Mouse (Mus musculus) retina, adult 2 months (tissue): ENCODE results near the gene Mapt.
"Not testable (repeated sequence)": the region's sequence is repeated elsewhere in the genome, so short reads cannot be mapped to it uniquely, and the experiment has no call there.

Source experiments
- DNase-seq: peaks from one replicate; pipeline ENCODE4 v3.0.0-alpha.2; 2012; ENCODE audit warnings: low read depth, low spot score

Gene Mapt

DNA sequence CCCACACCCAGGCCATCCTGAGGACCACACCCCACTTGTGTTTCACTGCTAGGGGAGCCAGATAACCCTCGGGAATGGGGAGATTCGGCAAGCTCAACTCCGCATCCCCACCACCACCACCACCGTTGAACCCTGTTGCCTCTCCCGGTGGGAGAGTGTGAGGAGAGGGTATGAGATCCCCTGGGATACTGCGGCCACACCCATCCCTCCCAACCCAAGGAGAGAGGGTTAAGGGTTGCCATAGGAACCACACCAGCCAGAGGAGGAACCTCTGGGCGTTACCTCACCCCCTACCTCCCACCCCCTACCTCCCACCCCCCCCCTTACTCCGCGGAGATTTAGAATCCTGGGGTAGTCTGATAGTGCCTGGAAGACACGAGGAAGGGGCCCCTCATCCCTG lies 1.9 kb downstream of the Mapt start:
- no peak for DNase-seq

DNA sequence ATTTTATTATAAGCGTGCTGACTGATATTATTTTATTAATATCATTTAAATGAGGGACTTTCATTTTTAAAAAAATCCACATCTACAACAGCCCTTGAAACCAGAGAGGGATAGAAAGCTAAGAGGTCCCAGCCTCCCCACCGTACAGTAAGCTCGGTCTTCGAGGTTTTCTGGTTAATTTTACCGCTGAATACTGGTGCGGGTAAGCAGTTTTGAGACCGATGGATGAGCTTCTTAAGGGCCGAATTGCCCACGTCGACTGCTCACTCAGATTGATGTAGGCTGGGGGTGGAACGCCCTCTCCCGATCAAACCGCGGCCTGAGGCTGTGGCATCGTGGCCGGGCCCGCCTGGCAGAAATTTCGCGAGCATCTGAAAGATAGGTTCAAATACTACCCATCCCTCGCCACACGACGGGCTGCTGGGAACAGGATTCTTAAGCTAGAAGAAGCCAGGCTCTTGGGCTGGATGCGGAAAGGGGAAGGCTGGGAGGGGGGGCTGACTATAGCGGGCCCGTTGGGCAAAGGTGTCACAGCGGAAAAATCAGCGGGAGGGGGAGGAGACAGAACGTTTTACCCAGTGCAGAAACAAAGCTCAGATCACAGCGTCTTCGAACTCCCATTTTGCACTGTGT lies 2.5 kb downstream of the Mapt start:
- DNase-seq = no peak

DNA sequence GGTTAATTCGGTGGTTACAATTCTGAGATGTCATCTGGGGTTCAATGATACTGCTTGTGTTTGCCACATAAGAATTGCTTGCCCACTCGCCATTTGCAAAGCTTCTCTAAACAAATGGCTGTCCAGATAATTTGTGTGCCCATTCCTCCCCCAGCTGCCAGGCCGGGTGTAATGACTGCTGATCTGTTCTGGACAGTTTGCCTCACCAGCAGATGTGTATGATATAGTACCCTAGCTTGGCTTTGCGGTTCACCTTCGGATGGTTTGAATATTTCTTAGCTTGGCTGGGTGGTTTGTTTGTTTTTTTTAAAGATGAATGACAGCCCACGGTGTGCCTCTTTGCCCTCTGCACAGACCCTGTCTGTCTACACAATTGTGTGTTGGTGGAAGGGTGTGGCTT lies 3.5 kb downstream of the Mapt start:
- no peak for DNase-seq

DNA sequence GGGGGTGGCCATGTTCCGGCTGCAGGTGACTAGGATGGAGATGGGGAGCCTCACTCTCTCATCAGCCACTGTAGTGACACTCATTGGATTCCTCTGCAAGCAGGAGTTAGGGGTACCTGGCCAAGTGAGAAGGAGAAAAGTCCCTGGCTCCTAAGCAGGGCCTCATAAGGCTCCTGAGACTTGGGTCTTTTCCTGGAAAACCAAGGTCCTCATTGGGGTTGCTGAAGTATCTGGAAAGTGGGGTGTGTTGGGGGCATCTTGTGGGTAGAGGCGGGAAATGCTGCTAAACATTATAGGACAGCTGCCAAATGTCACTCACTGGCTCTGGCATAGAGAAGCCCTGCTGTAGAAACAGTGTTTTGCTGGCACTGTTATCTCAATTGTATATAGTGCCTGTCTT lies 4.7 kb downstream of the Mapt start:
- DNase-seq = no peak

GRCm38 (mm10) chr11:104237226-104237625 lies 6.0 kb downstream of the Mapt start:
- no peak for DNase-seq

DNA sequence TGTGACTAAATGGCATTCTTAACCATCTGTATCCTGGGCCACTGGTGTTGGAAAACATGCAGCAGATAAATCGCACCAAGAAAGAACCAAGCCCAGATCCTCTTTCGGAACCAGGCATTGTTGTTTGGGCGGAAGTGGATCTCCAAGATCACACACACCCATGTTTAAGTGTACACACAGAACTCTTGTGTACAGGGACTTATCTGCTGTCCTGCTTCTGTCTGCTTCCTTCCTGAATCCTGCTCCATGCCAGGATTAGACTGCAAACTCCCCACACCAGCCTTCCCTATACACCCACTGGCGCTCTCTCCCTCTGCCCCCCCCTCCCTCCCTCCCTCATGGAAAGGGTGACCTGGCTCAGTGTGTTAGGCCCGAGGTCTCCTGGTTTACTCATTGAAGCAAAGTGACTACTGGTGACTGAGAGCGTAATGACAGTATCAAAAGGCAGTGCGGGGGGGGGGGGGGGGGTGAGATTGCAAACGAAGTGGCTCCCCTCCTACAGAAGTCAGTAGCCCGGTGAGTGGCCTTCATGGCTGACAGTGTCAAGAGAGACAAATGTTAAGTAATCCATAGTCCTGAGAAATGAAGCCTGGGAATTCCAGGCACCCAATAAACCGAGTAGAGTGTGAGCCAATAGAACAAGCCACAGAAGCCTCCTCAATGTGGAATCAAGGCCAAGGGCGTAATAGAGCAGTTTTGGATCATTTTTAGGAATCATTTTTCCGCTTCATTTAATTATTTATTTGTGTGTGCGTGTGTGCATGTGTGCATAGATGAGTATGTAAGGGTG lies 7.0 kb downstream of the Mapt start:
- DNase-seq = no peak

DNA sequence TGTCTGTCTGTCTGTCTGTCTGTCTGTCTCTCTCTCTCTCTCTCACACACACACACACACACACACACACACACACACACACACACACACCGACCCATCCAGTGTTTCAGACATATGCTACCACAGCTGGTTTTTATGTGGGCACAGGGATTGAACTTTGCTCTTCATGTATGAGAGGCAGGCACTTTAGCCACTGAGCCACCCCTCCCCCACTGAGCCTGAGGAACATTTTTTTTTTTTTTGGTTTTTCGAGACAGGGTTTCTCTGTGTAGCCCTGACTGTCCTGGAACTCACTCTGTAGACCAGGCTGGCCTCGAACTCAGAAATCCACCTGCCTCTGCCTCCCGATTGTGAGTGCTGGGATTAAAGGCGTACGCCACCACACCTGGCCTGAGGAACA lies 14.3 kb downstream of the Mapt start:
- DNase-seq = not testable (repeated sequence)

GRCm38 (mm10) chr11:104246171-104246694 lies 15.0 kb downstream of the Mapt start:
- DNase-seq = no peak

DNA sequence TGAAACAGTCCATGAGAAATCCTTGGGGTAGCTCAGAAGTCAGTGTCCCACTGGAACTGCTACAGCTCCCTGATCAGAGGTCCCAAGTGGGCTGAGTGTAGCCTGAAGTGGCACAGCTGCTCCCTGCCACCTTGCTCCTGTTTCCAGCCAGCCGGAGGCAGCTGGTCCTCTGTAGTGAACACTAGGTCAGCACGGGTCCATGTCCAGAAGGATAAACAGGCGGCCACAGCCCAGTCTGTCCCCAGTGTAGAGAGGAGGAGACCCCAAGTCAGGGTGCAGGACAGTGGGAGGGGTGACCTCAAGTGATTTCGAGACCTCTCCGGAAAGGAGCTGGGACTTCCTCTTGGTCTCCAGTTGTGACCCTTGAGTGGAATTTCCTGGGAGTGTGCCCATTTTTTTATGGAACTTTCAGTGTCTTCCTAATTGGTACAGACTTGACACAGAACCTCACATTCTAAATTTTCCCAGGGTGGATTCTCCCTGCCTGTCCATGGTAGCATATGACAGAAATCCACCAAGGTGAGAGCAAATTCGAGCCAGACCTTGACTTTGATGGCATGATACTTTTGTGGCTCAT lies 16.0 kb downstream of the Mapt start:
- DNase-seq = no peak

DNA sequence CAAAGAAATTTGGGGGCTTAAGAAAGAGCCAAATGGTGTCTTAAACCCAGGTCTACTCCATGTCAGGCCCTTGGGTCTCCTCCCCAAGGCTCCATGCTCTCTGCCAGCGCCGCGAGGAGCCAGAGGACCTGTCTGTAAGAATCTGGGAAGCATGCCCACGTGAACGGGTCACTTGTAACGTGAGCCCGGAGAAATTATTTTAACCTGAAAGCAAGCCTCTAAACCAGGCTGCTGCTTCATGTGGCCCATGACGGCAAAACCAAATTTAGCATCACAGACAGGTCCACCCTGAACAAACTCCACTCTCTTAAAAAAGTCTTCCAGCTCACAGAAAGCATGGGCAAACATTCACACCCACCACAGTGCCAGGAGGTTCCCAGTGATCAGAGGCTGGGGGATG lies 18.2 kb downstream of the Mapt start:
- DNase-seq = no peak

DNA sequence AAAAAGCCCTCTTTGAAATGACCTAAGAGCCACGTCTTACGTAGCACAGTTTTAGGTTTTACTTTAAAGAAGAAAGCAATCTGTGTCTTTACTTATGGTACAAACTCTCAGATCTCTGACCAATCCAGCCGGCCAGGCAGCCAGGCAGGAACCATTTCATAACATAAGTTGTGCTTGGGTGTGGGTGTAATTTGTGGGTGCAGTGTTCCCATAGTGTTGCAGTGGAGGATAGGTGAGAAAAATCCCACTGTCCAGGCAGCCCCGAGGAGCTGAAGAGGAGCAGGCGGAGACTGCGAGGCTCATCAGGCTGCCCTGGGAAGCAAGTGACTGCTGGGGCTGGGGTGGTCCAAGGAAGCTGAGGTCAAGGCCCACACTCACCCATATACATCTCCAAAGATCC lies 19.9 kb downstream of the Mapt start:
- DNase-seq = no peak

DNA sequence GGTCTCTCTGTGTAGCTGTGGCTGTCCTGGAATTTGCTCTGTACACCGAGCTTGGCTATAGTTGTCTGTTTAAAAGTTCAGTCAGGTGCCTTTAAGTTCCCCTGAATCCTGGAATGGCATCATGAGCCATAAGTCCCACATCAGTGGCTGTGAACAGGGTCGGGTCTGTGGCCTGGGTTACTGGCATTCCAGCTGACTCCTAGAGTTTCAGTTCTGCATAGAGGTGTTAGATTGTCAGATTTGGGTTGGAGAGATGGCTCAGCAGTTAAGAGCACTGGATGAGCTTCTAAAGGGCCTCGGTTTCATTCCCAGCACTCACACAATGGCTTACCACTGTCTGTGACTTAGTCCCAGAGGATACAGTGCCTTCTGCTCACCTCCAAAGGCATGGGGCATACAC lies 20.9 kb downstream of the Mapt start:
- DNase-seq = no peak

DNA sequence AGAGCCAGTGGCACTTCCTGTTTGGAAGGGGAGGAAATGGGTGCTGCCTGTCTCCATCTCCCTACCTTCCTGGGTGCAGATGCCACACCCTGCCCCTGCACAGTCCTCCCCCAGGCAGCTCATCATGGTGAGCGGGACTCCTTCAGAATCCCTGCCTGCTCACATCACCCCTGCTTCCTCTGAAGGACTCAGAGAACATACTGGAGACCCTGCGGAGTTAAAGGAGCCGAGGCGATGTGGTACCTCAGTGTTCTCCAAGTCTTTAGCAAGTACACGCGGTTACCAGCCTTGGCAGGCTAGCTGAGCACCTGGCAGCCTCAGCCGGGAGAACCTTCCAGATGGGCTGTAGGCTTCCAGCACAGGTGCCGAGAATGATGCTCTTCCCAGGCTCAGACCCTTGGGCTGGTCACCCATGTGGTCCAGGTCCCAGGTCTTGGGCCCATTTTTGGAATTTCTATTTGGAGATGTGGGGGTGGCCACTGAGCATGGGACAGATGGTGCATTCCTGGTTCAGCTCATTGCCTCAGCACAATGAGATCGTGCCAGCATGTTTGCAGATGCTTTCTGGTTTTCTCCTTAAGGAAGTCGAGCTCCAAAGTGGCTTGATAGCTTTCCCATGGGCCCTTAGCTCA lies 23.3 kb downstream of the Mapt start:
- DNase-seq = no peak

DNA sequence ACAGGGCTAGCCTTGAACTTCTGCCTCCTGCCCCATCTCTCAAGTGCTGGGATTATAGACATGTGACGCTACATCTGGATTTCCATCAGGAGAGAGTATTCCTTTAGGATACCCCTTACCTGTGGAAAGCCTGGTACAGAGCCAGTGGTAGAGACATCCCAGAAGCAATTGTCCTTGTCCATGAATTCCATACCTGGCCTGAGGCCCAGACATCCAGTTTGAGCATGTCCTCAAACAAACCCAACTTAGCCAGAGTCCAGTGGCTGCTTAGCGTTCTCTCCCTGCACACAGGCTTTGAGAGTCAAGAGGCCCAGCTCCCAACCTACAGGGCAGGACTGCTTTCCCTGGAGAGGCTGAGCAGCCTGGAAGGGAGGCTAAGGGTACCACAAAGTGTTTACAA lies 25.0 kb downstream of the Mapt start:
- DNase-seq = no peak

GRCm38 (mm10) chr11:104258991-104259390 lies 27.8 kb downstream of the Mapt start:
- no peak for DNase-seq

GRCm38 (mm10) chr11:104264683-104265082 lies 33.5 kb downstream of the Mapt start:
- DNase-seq = no peak

- DNase-seq = no peak
Observed at GRCm38 (mm10) chr11:104265669-104266068, 34.5 kb downstream of the Mapt start.

- no peak for DNase-seq
Observed at GRCm38 (mm10) chr11:104267380-104267779, 36.2 kb downstream of the Mapt start.

DNA sequence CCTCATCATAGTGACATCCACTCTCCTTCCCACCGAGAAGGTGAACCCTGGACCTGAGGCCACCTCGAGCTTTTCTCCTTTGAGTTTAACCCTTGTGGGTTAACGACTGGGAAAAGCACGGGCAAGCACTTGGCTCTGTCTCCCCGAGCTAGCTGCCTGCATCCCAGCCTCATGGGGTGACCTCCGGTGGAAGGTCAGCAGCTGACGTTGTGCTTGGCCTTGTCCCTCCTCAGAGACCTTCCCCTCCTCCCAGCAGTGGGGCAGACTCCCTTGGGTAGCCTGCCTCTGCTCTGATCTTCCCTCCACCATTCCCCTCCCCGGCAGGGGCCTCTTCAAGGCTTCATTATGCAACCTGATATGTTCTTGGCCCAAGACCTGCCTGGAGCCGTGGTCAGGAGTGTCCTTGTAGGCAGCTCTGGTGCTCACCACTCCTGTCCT lies 38.2 kb downstream of the Mapt start:
- DNase-seq = no peak

DNA sequence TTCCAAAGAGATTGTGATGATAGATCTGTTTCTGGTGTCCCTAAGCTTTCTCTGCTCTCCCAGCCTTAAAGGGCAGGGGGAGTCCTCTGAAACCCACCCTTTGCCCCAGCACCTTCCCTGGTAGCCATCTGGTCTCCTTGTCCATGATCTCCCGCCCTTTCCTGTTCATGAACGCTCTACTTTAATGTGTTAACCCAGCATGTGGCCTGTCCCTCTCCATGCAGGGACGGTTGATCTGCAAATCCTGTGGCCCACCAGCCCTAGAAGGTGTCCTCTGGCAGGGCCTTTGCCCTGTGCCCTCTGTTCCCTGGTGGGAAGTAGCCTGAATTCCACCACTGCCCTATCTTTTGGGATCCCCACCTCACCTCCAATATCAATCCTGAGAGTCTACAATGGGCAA lies 39.3 kb downstream of the Mapt start:
- DNase-seq = no peak

DNA sequence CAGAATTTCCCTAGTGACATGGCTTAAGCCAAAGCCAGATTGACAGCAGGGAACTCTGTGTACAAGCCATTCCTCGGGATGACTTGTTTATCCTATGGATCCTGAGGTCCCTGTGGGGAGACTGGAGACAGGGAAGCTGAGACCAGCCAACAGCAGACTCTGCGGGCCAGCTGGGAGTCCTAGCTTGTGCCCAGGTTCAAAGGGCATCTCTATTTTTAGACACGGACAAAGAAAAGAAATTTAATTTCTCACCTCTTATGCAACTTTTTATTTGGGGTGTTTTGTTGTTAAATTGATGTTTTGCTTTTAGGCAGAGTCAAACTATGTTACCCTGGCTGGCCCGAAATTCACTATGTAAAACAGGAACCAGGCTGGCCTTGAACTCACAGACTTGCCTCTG lies 39.7 kb downstream of the Mapt start:
- no peak for DNase-seq

DNA sequence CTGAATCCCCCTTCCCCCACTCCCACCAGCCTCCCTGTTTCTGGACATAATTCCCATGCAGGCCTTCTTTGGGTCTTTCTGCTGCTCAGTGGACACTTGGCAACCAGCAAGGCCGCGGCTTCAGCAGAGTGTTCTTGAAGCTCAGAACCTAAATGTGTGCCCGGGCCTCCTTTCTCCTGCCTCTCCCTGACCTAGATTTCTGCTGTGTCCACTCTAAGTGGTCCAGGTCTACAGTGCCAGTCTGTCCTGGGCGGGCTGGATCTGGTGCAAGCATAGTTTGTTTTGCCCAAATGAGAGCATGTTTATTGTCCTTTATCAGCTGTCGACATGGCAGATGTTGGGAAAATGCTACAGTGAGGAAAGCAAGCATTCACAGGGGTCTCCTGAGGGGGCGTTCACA lies 40.7 kb downstream of the Mapt start:
- no peak for DNase-seq
